Mouse (Mus musculus): Measurements from ENCODE around the gene Olfr1185-ps1. TPM values are rescaled to one million over a fixed set of nuclear protein-coding genes. Genes with fewer than 3 reads are reported as not detected.
"Not testable (repeated sequence)": the region's sequence is repeated elsewhere in the genome, so short reads cannot be mapped to it uniquely, and the experiment has no call there.

Gene Olfr1185-ps1
- polyA plus RNA-seq (2014; fragmentation: Nextera tagmentation; extraction: Ambion mirVana) = not detected in 2 replicates

GRCm38 (mm10) chr2:88493020-88493419, at the start of gene Olfr1185-ps1:
Gene Olfr1185-ps1, plus strand, starts transcription at chr2:88493320.
- Histone ChIP-seq H3K9me3 (ENCODE audit: control insufficient read depth, low read length) (no peaks in the 10 kb centered on the region), H3K27me3 (ENCODE audit: control insufficient read depth, insufficient read depth, low read length) (no peaks in the 10 kb centered on the region), H3K4me2 (ENCODE audit: low read length) (no peak within 1 kb of the TSS), H3K36me3 (ENCODE audit: control insufficient read depth, insufficient read depth, low read length) (no peaks in the 10 kb centered on the region), H3K4me3 (replicated peaks; ENCODE audit: low read depth, low read length) (no peak within 1 kb of the TSS), H3K9ac (replicated peaks; ENCODE audit: low read length) (no peak within 1 kb of the TSS), H3K4me1 (ENCODE audit: control insufficient read depth, insufficient read depth, low read length) (no peaks in the 10 kb centered on the region), H3K27ac (replicated peaks; ENCODE audit: low read depth, low read length) (no peak within 1 kb of the TSS)
- DNase-seq = no peak
- 69% methylated on average over 2 of the region's 2 CpGs for WGBS
- no peak for ATAC-seq (ENCODE audit: low FRiP score, low TSS enrichment)

DNA sequence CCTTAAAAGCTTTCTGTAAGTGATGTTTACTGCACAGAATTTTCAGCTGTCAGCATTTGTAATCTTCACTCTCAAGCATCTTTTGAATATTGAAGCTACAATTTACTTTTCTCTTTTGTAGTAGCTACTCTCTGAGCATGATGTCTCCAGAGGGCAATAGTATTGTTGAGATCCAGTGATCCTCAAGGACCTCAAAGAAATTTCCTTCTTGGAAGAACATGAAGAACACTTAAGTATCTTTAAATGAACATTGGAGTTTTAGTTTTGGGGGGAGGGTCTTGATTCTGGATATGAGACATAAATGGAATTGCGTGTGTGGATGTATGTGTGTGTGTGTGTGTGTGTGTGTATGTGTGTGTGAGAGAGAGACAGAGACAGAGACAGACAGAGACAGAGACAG, 44.1 kb upstream of the Olfr1185-ps1 start, which contains the start of gene Gm13757:
Gm13757 (minus strand) TSS at position 101 of the 400 bp plus-strand sequence.
- WGBS = 97% methylated on average over 1 of the region's 1 CpGs
- H3K4me2 ChIP-seq (ENCODE audit: low read length) = no peak within 1 kb of the TSS
- ATAC-seq (ENCODE audit: low FRiP score, low TSS enrichment) = no peak
- no peak within 1 kb of the TSS for H3K4me3 ChIP-seq (replicated peaks; ENCODE audit: low read depth, low read length)
- H3K9me3 ChIP-seq (ENCODE audit: control insufficient read depth, low read length) = no peaks in the 10 kb centered on the region
- no peak within 1 kb of the TSS for H3K9ac ChIP-seq (replicated peaks; ENCODE audit: low read length)
- DNase-seq = no peak
- H3K4me1 ChIP-seq (ENCODE audit: control insufficient read depth, insufficient read depth, low read length) = no peaks in the 10 kb centered on the region
- H3K27ac ChIP-seq (replicated peaks; ENCODE audit: low read depth, low read length) = no peak within 1 kb of the TSS
- H3K27me3 ChIP-seq (ENCODE audit: control insufficient read depth, insufficient read depth, low read length) = no peaks in the 10 kb centered on the region
- H3K36me3 ChIP-seq (ENCODE audit: control insufficient read depth, insufficient read depth, low read length) = no peaks in the 10 kb centered on the region

- not testable (repeated sequence) for H3K9me3 ChIP-seq (ENCODE audit: control insufficient read depth, low read length); H3K27ac ChIP-seq (replicated peaks; ENCODE audit: low read depth, low read length); DNase-seq; H3K36me3 ChIP-seq (ENCODE audit: control insufficient read depth, insufficient read depth, low read length); H3K9ac ChIP-seq (replicated peaks; ENCODE audit: low read length); H3K4me2 ChIP-seq (ENCODE audit: low read length); H3K27me3 ChIP-seq (ENCODE audit: control insufficient read depth, insufficient read depth, low read length); ATAC-seq (ENCODE audit: low FRiP score, low TSS enrichment); H3K4me1 ChIP-seq (ENCODE audit: control insufficient read depth, insufficient read depth, low read length); H3K4me3 ChIP-seq (replicated peaks; ENCODE audit: low read depth, low read length)
- WGBS = 95% methylated on average over 1 of the region's 1 CpGs
Observed at GRCm38 (mm10) chr2:88454567-88454966, 38.6 kb upstream of the Olfr1185-ps1 start, which contains the start of gene Olfr1183. Gene Olfr1183, plus strand, starts transcription at chr2:88454867.

- Histone ChIP-seq H3K9me3 (ENCODE audit: control insufficient read depth, low read length) (no peaks in the 10 kb centered on the region), H3K36me3 (ENCODE audit: control insufficient read depth, insufficient read depth, low read length) (no peaks in the 10 kb centered on the region), H3K27ac (replicated peaks; ENCODE audit: low read depth, low read length) (no peak within 1 kb of the TSS), H3K4me1 (ENCODE audit: control insufficient read depth, insufficient read depth, low read length) (no peaks in the 10 kb centered on the region), H3K4me2 (ENCODE audit: low read length) (no peak within 1 kb of the TSS), H3K9ac (replicated peaks; ENCODE audit: low read length) (no peak within 1 kb of the TSS), H3K27me3 (ENCODE audit: control insufficient read depth, insufficient read depth, low read length) (no peaks in the 10 kb centered on the region), H3K4me3 (replicated peaks; ENCODE audit: low read depth, low read length) (no peak within 1 kb of the TSS)
- DNase-seq (no peak), ATAC-seq (ENCODE audit: low FRiP score, low TSS enrichment) (no peak)
- WGBS = 91% methylated on average over 2 of the region's 2 CpGs
Observed at GRCm38 (mm10) chr2:88483298-88483697, 9.8 kb upstream of the Olfr1185-ps1 start, which contains the start of gene Olfr1184. Gene Olfr1184, plus strand, starts transcription at chr2:88483598.

DNA sequence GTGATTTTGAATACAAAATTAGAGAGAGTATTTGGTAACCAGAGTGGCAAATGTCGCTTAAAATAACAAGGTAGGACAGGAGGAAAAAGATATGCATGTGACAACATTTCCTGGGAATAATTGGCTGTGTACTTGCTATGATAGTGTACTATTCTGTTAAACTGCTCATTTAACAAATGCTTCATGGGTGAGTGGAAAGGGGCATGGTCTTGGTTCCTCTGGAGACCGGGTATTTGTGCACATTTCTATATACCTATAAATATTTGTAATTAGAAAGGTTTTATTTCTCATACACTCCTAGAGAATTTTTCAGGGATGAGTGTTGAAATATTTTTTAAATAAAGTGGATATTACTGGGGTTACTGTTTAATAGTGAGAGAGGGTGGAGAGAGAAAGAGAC, 25.1 kb downstream of the Olfr1185-ps1 start, which contains the start of gene Olfr1186:
Olfr1186 (plus strand) TSS at position 301 of the 400 bp plus-strand sequence.
- Histone ChIP-seq H3K4me1 (ENCODE audit: control insufficient read depth, insufficient read depth, low read length) (no peaks in the 10 kb centered on the region), H3K27me3 (ENCODE audit: control insufficient read depth, insufficient read depth, low read length) (no peaks in the 10 kb centered on the region), H3K36me3 (ENCODE audit: control insufficient read depth, insufficient read depth, low read length) (no peaks in the 10 kb centered on the region), H3K9me3 (ENCODE audit: control insufficient read depth, low read length) (no peaks in the 10 kb centered on the region), H3K27ac (replicated peaks; ENCODE audit: low read depth, low read length) (no peak within 1 kb of the TSS), H3K9ac (replicated peaks; ENCODE audit: low read length) (no peak within 1 kb of the TSS), H3K4me2 (ENCODE audit: low read length) (no peak within 1 kb of the TSS), H3K4me3 (replicated peaks; ENCODE audit: low read depth, low read length) (no peak within 1 kb of the TSS)
- no peak for ATAC-seq (ENCODE audit: low FRiP score, low TSS enrichment)
- no peak for DNase-seq
- WGBS = 84% methylated on average over 2 of the region's 2 CpGs

GRCm38 (mm10) chr2:88525720-88526119, 32.6 kb downstream of the Olfr1185-ps1 start:
- Histone ChIP-seq H3K9ac (replicated peaks; ENCODE audit: low read length) (no peak overlapping the region), H3K27me3 (ENCODE audit: control insufficient read depth, insufficient read depth, low read length) (no peaks in the 10 kb centered on the region), H3K4me1 (ENCODE audit: control insufficient read depth, insufficient read depth, low read length) (no peaks in the 10 kb centered on the region), H3K4me3 (replicated peaks; ENCODE audit: low read depth, low read length) (no peak overlapping the region), H3K36me3 (ENCODE audit: control insufficient read depth, insufficient read depth, low read length) (no peaks in the 10 kb centered on the region), H3K9me3 (ENCODE audit: control insufficient read depth, low read length) (no peaks in the 10 kb centered on the region), H3K27ac (replicated peaks; ENCODE audit: low read depth, low read length) (no peak overlapping the region), H3K4me2 (ENCODE audit: low read length) (no peak overlapping the region)
- 75% methylated on average over 3 of the region's 3 CpGs for WGBS
- DNase-seq (no peak), ATAC-seq (ENCODE audit: low FRiP score, low TSS enrichment) (no peak)

Other genes with a start within 250 kb of the Olfr1185-ps1 start
- not detected in 2 replicates for gene Olfr1173, start 213.4 kb upstream of the Olfr1185-ps1 start, polyA plus RNA-seq (2014; fragmentation: Nextera tagmentation; extraction: Ambion mirVana)
- gene Olfr1174-ps, start 178.2 kb upstream of the Olfr1185-ps1 start, polyA plus RNA-seq (2014; fragmentation: Nextera tagmentation; extraction: Ambion mirVana) = not detected in 2 replicates
- gene Olfr1175-ps, start 166.1 kb upstream of the Olfr1185-ps1 start, polyA plus RNA-seq (2014; fragmentation: Nextera tagmentation; extraction: Ambion mirVana) = not detected in 2 replicates
- gene Olfr1176, start 156.6 kb upstream of the Olfr1185-ps1 start, polyA plus RNA-seq (2014; fragmentation: Nextera tagmentation; extraction: Ambion mirVana) = not detected in 2 replicates
- gene Olfr1177-ps, start 146.8 kb upstream of the Olfr1185-ps1 start, polyA plus RNA-seq (2014; fragmentation: Nextera tagmentation; extraction: Ambion mirVana) = not detected in 2 replicates
- gene Olfr1178, start 106.3 kb upstream of the Olfr1185-ps1 start, polyA plus RNA-seq (2014; fragmentation: Nextera tagmentation; extraction: Ambion mirVana) = not detected in 2 replicates
- gene Olfr1179, start 86.9 kb upstream of the Olfr1185-ps1 start, polyA plus RNA-seq (2014; fragmentation: Nextera tagmentation; extraction: Ambion mirVana) = not detected in 2 replicates
- not detected in 2 replicates for gene Olfr1180, start 74.2 kb upstream of the Olfr1185-ps1 start, polyA plus RNA-seq (2014; fragmentation: Nextera tagmentation; extraction: Ambion mirVana)
- not detected in 2 replicates for gene Olfr1181, start 67.1 kb upstream of the Olfr1185-ps1 start, polyA plus RNA-seq (2014; fragmentation: Nextera tagmentation; extraction: Ambion mirVana)
- not detected in 2 replicates for gene Gm13757, start 44.2 kb upstream of the Olfr1185-ps1 start, polyA plus RNA-seq (2014; fragmentation: Nextera tagmentation; extraction: Ambion mirVana)
- not detected in 2 replicates for gene Olfr1183, start 38.5 kb upstream of the Olfr1185-ps1 start, polyA plus RNA-seq (2014; fragmentation: Nextera tagmentation; extraction: Ambion mirVana)
- gene Olfr1184, start 9.7 kb upstream of the Olfr1185-ps1 start, polyA plus RNA-seq (2014; fragmentation: Nextera tagmentation; extraction: Ambion mirVana) = not detected in 2 replicates
- gene Olfr1186, start 25.2 kb downstream of the Olfr1185-ps1 start, polyA plus RNA-seq (2014; fragmentation: Nextera tagmentation; extraction: Ambion mirVana) = not detected in 2 replicates
- not detected in 2 replicates for gene Olfr1188, start 63.6 kb downstream of the Olfr1185-ps1 start, polyA plus RNA-seq (2014; fragmentation: Nextera tagmentation; extraction: Ambion mirVana)
- not detected in 2 replicates for gene Olfr1189, start 93.1 kb downstream of the Olfr1185-ps1 start, polyA plus RNA-seq (2014; fragmentation: Nextera tagmentation; extraction: Ambion mirVana)
- not detected in 2 replicates for gene Olfr1191-ps1, start 147.2 kb downstream of the Olfr1185-ps1 start, polyA plus RNA-seq (2014; fragmentation: Nextera tagmentation; extraction: Ambion mirVana)
- not detected in 2 replicates for gene Olfr1192-ps1, start 155.2 kb downstream of the Olfr1185-ps1 start, polyA plus RNA-seq (2014; fragmentation: Nextera tagmentation; extraction: Ambion mirVana)
- not detected in 2 replicates for gene Olfr1193, start 182.3 kb downstream of the Olfr1185-ps1 start, polyA plus RNA-seq (2014; fragmentation: Nextera tagmentation; extraction: Ambion mirVana)
- not detected in 2 replicates for gene Olfr1195, start 195.9 kb downstream of the Olfr1185-ps1 start, polyA plus RNA-seq (2014; fragmentation: Nextera tagmentation; extraction: Ambion mirVana)
- not detected in 2 replicates for gene Olfr1196, start 211.3 kb downstream of the Olfr1185-ps1 start, polyA plus RNA-seq (2014; fragmentation: Nextera tagmentation; extraction: Ambion mirVana)
- gene Olfr1197, start 239.0 kb downstream of the Olfr1185-ps1 start, polyA plus RNA-seq (2014; fragmentation: Nextera tagmentation; extraction: Ambion mirVana) = not detected in 2 replicates

Measured in midbrain, embryonic 14.5 days (tissue).